Comparison of ENCODE assay signal across 25 mouse cellular contexts in genomic region chr10:44763102-44763501, GRCm38 (mm10).
DNase-seq lines count a peak whose midpoint lies in the region; ATAC-seq and TF ChIP-seq lines count a peak whose summit lies in the region.
"Had no signal": no experiment of that assay in that cellular context is flagged by ENCODE, and none has a peak within 500 bp of the region (broad histone marks: within the 10 kb centered on the region; RNA-seq: fewer than 3 reads in every experiment).

No protein-coding gene starts in this region.

- H3K9me3 ChIP-seq in liver, embryonic 12.5 days (replicated peaks), result no peaks in the 10 kb centered on the region
- H3K9me3 ChIP-seq: midbrain, embryonic 10.5 days; midbrain, embryonic 15.5 days had no signal

- TF ChIP-seq CTCF in liver, adult 2 months (IDR thresholded peaks at IDR 0.05; ENCODE audit: low read depth, low read length), result no peak

- H3K27me3 ChIP-seq in liver, adult 2 months (ENCODE audit: control insufficient read depth, insufficient read depth, low read length), result no peaks in the 10 kb centered on the region
- no peaks in the 10 kb centered on the region for H3K27me3 ChIP-seq in liver, embryonic 12.5 days (replicated peaks)
- H3K27me3 ChIP-seq: midbrain, embryonic 15.5 days had no signal

- H3K79me2 ChIP-seq in liver, adult 2 months (ENCODE audit: control insufficient read depth, insufficient read depth, low read length), result no peaks in the 10 kb centered on the region

- no peak for TF ChIP-seq POLR2A in liver, adult 2 months (IDR thresholded peaks at IDR 0.05; ENCODE audit: extremely low read depth, insufficient read depth, low read length)

- no peak for ATAC-seq in liver, embryonic 12.5 days
- ATAC-seq in activated CD4-positive, CD25-positive, alpha-beta regulatory T cell, adult 4 months, result no peak
- ATAC-seq: forebrain, embryonic 16.5 days; hindbrain, embryonic 16.5 days; midbrain, embryonic 15.5 days had no signal

- no peak overlapping the region for H3K9ac ChIP-seq in liver, adult 2 months (ENCODE audit: low read depth, low read length)
- H3K9ac ChIP-seq in liver, embryonic 12.5 days, result no peak overlapping the region
- H3K9ac ChIP-seq: midbrain, embryonic 15.5 days had no signal

- no peak overlapping the region for H3K4me2 ChIP-seq in liver, embryonic 12.5 days
- H3K4me2 ChIP-seq: midbrain, embryonic 15.5 days had no signal

- peaks cover 7% of the 10 kb centered on the region; the same call in 1 of the 2 replicates for H3K4me1 ChIP-seq in liver, adult 2 months (ENCODE audit: control insufficient read depth, insufficient read depth, low read length)
- peaks cover 18% of the 10 kb centered on the region for H3K4me1 ChIP-seq in liver, embryonic 12.5 days
- H3K4me1 ChIP-seq: midbrain, embryonic 10.5 days; midbrain, embryonic 15.5 days had no signal

- H3K27ac ChIP-seq in liver, adult 2 months (replicated peaks; ENCODE audit: insufficient read depth, low read depth, low read length), result no peak overlapping the region
- no peak overlapping the region for H3K27ac ChIP-seq in liver, embryonic 12.5 days
- H3K27ac ChIP-seq: kidney, postnatal 0 days; layer of hippocampus, adult 2 months; midbrain, embryonic 10.5 days; midbrain, embryonic 15.5 days had no signal

- 13% methylated on average over 3 of the region's 3 CpGs for WGBS in liver, adult 2 months
- 49% methylated on average over 3 of the region's 3 CpGs for WGBS in liver, embryonic 12.5 days (ENCODE audit: insufficient replicate concordance)

- H3K4me3 ChIP-seq in liver, adult 2 months (ENCODE audit: insufficient read depth, low read depth, low read length), result no peak overlapping the region
- H3K4me3 ChIP-seq in liver, embryonic 12.5 days, result no peak overlapping the region
- H3K4me3 ChIP-seq: erythroblast, embryonic 14.5 days; layer of hippocampus, adult 2 months; midbrain, embryonic 10.5 days; midbrain, embryonic 15.5 days had no signal

- no peaks in the 10 kb centered on the region for H3K36me3 ChIP-seq in liver, adult 2 months (ENCODE audit: control insufficient read depth, insufficient read depth, low read length)
- no peaks in the 10 kb centered on the region for H3K36me3 ChIP-seq in liver, embryonic 12.5 days
- H3K36me3 ChIP-seq: midbrain, embryonic 10.5 days; midbrain, embryonic 15.5 days had no signal

- DNase-seq in liver, adult 2 months (ENCODE audit: extremely low read depth, low read depth, low spot score), result peak; percentile 77
- peak; percentile 63 for DNase-seq in embryo, embryonic 10.5 days (ENCODE audit: low spot score)
- peak; percentile 21 for DNase-seq in kidney, postnatal 14 days
- peak; percentile 25 for DNase-seq in yolk sac, embryonic 10.5 days (ENCODE audit: low spot score)
- no peak for DNase-seq in heart, postnatal 4 days
- DNase-seq: adrenal gland, adult 8-10 months; B cell, adult 2 months; cerebellum, adult 8-10 months; cerebellum, postnatal 25 days; gastrocnemius, postnatal 14 days; heart, postnatal 14 days; lung, adult 2 months; lung, postnatal 10 days; right cerebral cortex, adult 18-20 months; spleen, adult 18-20 months; thymus, postnatal 14 days had no signal
